Mouse (Mus musculus): ENCODE data around the gene Atoh8.

DNA sequence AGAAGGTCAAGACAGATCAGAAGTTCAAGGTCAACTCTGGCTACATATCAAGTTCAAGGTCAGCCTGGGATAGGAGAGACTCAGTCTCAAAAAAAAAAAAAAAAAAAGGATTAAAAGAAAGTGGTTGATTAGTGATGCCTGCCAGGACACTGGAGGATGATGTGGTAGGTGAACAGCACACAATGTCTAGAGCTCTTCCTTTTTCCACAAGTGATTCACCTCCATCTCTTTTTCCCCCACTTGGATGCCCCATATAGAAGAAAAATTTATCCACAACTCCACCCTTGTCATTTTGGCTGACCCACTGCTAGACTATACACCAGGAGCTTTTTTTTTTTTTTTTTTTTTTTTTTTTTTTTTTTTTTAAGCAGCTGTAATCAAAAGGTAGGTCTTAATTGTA lies 37.9 kb downstream of the Atoh8 start:
- TF ChIP-seq CTCF (IDR thresholded peaks at IDR 0.05; ENCODE audit: control insufficient read depth, insufficient read depth, insufficient read length) = no peak
- no peak for TF ChIP-seq USF1 (IDR thresholded peaks at IDR 0.05; ENCODE audit: low read depth)
- TF ChIP-seq MYOD1 (IDR thresholded peaks at IDR 0.05; ENCODE audit: control insufficient read depth, insufficient read length, low read depth) = no peak
- no peak for TF ChIP-seq MAX (IDR thresholded peaks at IDR 0.05)
- TF ChIP-seq FOSL1 (IDR thresholded peaks at IDR 0.05; ENCODE audit: insufficient read depth, low read length, poor library complexity, severe bottlenecking) = no peak
- no peak for TF ChIP-seq CEBPB (IDR thresholded peaks at IDR 0.05; ENCODE audit: low read depth)
